Mouse (Mus musculus) v-Abl transformed pro-B cells (cell line): Measurements from ENCODE around the gene Dcun1d5.

Experiments used
- in situ Hi-C, 2 experiments: fragments of 400-800 bp; cut with MboI; formaldehyde crosslinking; loops; one replicate each; pipeline ENCODE4 v1.15.1; 2025; ENCODE audit not compliant: unreplicated experiment in 2 of 2

Dcun1d5 gene

DNA sequence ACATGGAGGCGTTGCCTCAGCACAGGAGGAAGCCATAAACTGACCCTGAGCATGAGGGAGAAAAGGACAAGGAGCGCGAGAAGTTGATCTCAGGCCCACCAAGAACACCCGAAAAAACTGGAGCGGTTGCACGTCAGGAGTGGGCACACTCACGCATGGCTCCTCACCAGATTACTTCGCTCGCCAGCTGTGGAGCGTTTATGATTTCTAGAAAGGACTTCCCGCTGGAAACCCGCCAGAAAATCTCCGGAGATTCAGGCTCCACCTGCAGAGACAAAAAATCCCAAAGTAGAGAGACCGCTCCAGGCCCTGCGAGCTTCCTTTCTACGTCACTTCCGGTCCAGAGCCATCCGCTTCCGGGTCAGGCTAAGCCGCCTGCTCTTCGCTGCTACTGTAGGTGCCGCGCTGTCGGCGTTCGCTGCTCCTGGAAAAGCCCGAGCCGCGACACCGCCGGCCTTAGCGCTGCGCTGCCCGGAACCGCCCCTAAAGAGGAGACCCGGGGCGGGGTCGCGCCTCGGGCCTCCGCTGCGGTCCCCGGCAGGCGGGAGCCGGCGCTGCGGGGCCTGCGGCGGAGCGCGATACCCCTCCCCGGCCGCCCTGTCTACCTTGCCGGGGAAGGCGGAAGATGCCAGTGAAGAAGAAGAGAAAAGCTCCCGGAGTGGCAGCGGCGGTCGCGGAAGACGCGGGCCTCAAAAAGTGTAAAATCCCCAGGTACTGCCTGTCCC is at the start of gene Dcun1d5, which contains the start of gene Dync2h1:
Dcun1d5 (plus strand) TSS at position 349 of the 725 bp plus-strand sequence.
Dync2h1 (minus strand) TSS at position 275 of the 725 bp plus-strand sequence.
- in situ Hi-C loops: loop anchor here in 1 of 2 experiments (25.0 kb wide), 1 partner anchor 1872 kb away; the partner anchor contains the start of gene Casp4

GRCm38 (mm10) chr9:7154391-7154790 is 29.9 kb upstream of the Dcun1d5 start:
- in situ Hi-C loops: no loop called here

- in situ Hi-C loops: no loop called here
Measured at GRCm38 (mm10) chr9:7158605-7159004, 25.7 kb upstream of the Dcun1d5 start.

- in situ Hi-C loops: no loop called here
Measured at GRCm38 (mm10) chr9:7159718-7160117, 24.6 kb upstream of the Dcun1d5 start.

DNA sequence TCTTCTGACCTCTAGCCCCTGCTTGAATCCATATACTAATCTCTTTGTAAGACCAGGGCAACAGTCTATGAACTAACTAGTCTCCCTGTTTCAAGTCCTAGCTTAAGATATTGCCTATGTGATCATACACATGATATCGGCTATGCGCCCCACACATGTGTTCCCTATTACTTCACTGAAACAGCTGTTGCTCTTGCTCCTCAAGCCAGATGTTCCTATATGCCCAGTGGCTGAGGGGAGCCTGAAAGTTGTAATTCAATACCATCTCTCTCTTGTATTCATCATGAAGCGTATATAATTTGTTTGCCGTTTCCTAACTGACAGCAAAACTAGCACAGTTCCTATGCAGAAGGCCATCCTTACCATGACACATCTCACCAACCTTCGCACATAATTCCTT is 23.6 kb upstream of the Dcun1d5 start:
- in situ Hi-C loops: no loop called here

GRCm38 (mm10) chr9:7167339-7167998 is 16.9 kb upstream of the Dcun1d5 start:
- in situ Hi-C loops: no loop called here

GRCm38 (mm10) chr9:7173756-7174155 is 10.6 kb upstream of the Dcun1d5 start:
- in situ Hi-C loops: no loop called here

DNA sequence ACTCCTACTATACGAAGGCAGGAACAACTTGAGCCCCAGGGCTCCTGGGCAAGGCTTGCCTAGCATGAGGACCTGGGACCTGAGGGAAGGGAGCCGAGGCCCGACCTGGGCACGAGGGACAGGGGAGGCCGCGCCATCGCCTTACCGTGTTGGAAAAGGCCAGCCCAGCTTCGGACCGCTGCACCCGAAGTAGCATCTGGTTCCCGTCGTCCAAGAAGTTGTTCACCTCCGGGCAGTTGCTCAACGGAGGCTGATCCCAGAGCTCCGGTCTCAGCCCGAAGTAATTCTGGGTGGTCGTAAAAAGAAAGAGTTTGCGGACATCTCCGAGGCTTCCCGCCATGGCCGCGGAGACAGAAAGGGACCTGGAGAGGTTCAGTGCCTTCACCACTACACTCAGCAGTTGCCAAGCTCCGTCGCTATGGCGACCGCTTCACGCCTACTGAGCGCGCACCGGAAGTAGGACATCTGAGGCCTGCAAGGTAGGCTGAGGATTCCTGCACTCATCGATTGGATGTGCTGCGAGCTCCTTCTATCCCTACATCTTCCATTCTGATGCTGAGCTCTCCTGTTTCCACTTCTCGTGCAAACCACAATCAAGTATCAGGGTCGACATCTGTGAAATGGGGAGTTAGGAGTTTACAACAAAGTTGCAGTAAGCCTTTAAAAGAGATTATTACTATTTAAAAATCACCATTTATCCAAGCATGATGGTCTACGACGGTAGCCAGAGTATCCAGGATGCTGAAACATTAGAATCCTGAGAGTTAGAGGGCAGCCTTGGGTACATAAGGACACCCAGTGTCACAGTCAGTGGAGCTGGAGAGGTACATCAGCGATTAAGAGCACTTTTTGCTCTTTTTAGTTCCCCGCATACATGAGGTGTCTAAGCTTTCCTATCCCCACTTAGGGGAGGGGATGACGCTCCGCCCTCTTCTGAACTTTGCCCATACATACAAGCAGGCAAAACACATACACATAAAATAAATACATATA is 7.4 kb upstream of the Dcun1d5 start:
- in situ Hi-C loops: loop anchor here in 1 of 2 experiments (25.0 kb wide), 1 partner anchor 1865 kb away; the partner anchor contains the start of gene Casp4

DNA sequence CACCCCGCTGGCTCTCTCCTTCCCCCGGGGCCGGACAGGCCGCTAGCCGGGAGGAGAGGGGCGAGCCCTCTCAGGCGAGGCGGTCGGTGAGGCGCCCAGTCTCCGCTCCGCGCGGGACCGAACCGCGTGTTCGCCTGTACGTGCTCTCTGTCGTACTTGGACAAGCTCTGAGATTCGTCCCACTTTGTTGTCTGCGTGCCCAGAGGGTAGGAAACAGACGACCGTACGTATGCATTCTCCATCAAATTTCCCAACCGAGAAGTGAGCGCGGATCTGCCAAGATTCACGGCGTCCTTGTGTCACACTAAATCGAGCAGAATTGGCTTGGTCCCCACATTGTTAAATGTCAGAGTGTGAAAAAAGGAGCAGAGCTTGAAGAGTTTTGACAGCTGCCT is 574 bp downstream of the Dcun1d5 start:
- in situ Hi-C loops: loop anchor here in 1 of 2 experiments (25.0 kb wide), 1 partner anchor 1873 kb away; the partner anchor contains the start of gene Casp4

DNA sequence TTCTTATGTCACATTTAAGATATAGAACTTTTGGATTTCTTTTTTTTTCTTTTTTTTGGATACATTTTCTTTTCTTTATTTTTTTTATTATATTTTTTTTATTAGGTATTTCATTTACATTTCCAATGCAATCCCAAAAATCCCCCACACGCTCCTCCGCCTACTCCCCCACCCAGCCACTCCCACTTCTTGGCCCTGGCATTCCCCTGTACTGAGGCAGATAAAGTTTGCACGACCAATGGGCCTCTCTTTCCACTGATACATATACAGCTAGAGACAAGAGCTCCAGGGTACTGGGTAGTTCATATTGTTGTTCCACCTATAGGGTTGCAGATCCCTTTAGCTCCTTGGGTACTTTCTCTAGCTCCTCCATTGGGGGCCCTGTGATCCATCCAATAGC is 6.4 kb downstream of the Dcun1d5 start:
- in situ Hi-C loops: loop anchor here in 1 of 2 experiments (25.0 kb wide), 1 partner anchor 1878 kb away; the partner anchor contains the start of gene Casp4

- in situ Hi-C loops: loop anchor here (5.0 to 25.0 kb wide), 11 partner anchors 381 to 1749 kb away; partner anchors contain the start of gene Gm16485 (in 1 of the 2)
Measured at GRCm38 (mm10) chr9:7216240-7216639, 31.9 kb downstream of the Dcun1d5 start.

DNA sequence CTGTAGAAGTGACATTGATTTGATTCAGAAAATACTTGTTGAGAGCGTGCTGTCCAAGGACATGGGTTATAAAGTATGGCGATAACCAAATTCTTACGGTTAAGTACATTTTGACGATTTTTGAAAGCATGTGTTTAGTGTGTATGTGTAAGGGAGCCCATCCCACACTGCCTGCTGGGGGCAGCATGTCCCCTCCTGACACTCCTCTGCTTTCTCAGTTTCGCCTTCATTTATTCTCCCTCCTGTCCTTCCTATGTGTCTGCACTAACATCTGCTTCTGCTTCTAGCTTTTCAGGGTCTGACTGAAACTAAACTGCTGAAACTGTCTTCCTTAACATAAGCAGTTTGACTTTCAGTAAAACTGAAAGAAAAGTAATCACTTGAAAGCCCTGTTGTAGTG is 36.7 kb downstream of the Dcun1d5 start:
- in situ Hi-C loops: loop anchor here (5.0 to 25.0 kb wide), 7 partner anchors 116 to 1741 kb away; partner anchors contain the start of gene Gm16485 (in 1 of the 2)

- in situ Hi-C loops: loop anchor here (5.0 to 25.0 kb wide), 7 partner anchors 116 to 1741 kb away; partner anchors contain the start of gene Gm16485 (in 1 of the 2)
Measured at GRCm38 (mm10) chr9:7221460-7221859, 37.1 kb downstream of the Dcun1d5 start.

- in situ Hi-C loops: no loop called here
Measured at GRCm38 (mm10) chr9:7238619-7239018, 54.3 kb downstream of the Dcun1d5 start.

DNA sequence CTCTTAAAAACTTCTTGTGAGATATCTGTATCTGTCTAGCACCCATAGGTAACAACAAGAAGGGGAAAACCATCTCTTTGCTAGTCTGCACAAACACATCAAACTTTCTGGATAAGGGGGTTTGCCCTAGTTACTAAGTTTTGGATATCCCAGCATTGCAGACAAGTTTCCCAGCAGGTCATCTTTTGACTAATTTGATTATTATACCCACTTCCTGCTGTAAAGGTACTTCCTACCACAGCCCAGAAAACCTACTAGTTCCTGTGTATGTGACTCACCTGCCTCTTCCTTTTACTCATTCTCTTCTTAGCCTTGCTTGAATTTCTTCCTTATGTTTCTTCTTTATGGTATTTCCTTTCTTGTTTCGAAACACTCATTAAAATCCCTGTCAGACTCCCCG is 55.6 kb downstream of the Dcun1d5 start:
- in situ Hi-C loops: no loop called here

GRCm38 (mm10) chr9:7252797-7253654 is 68.7 kb downstream of the Dcun1d5 start:
- in situ Hi-C loops: loop anchor here (5.0 to 10.0 kb wide), 3 partner anchors 152 to 339 kb away; no protein-coding TSS in a partner anchor
